Mouse (Mus musculus) T-helper 2 cell (primary cell): Measurements from ENCODE around the gene Adamtsl5.

Source experiments
- in situ Hi-C: fragments of 300-600 bp; cut with MboI, MseI; formaldehyde crosslinking; loops from one replicate; pipeline ENCODE4 v1.15.1; 2025; ENCODE audit warnings: high pct_unique_total_duplicates

Adamtsl5 gene

GRCm38 (mm10) chr10:80342749-80343424, 5.3 kb downstream of the Adamtsl5 start:
- in situ Hi-C loops, result no loop called here

GRCm38 (mm10) chr10:80342305-80342748, 5.9 kb downstream of the Adamtsl5 start:
- in situ Hi-C loops, result no loop called here

GRCm38 (mm10) chr10:80341491-80342304, 6.5 kb downstream of the Adamtsl5 start:
- in situ Hi-C loops, result no loop called here

- in situ Hi-C loops, result no loop called here
Observed at GRCm38 (mm10) chr10:80341026-80341425, 7.2 kb downstream of the Adamtsl5 start.

- in situ Hi-C loops, result no loop called here
Observed at GRCm38 (mm10) chr10:80339941-80340750, 8.1 kb downstream of the Adamtsl5 start.

- in situ Hi-C loops, result no loop called here
Observed at GRCm38 (mm10) chr10:80336263-80336662, 11.9 kb downstream of the Adamtsl5 start.

- in situ Hi-C loops, result no loop called here
Observed at GRCm38 (mm10) chr10:80332525-80332989, 15.7 kb downstream of the Adamtsl5 start.

GRCm38 (mm10) chr10:80331636-80332524, 16.3 kb downstream of the Adamtsl5 start:
- in situ Hi-C loops, result no loop called here

- in situ Hi-C loops, result no loop called here
Observed at GRCm38 (mm10) chr10:80330888-80331287, 17.3 kb downstream of the Adamtsl5 start.

- in situ Hi-C loops, result no loop called here
Observed at GRCm38 (mm10) chr10:80330084-80330483, 18.1 kb downstream of the Adamtsl5 start.

GRCm38 (mm10) chr10:80329273-80330081, 18.7 kb downstream of the Adamtsl5 start, which contains the start of the genes Pcsk4 and Reep6:
Gene Pcsk4 (minus strand): TSS chr10:80329498.
Gene Reep6 (plus strand): TSS chr10:80329953.
- in situ Hi-C loops, result no loop called here

- in situ Hi-C loops, result no loop called here
Observed at GRCm38 (mm10) chr10:80325045-80325444, 23.2 kb downstream of the Adamtsl5 start.

- in situ Hi-C loops, result no loop called here
Observed at GRCm38 (mm10) chr10:80324120-80325037, 23.8 kb downstream of the Adamtsl5 start.

- in situ Hi-C loops, result no loop called here
Observed at GRCm38 (mm10) chr10:80323261-80324119, 24.7 kb downstream of the Adamtsl5 start.

GRCm38 (mm10) chr10:80322811-80323211, 25.4 kb downstream of the Adamtsl5 start:
- in situ Hi-C loops, result no loop called here

GRCm38 (mm10) chr10:80321670-80322581, 26.3 kb downstream of the Adamtsl5 start:
- in situ Hi-C loops, result no loop called here
